Mouse (Mus musculus): ENCODE measurements at regions not wholly inside any gene's neighbourhood (a gene's known extent, or its start where the extent isn't known, plus 50 kb on each side); places are given as distances from the start of the nearest gene placed in this dataset.

DNA sequence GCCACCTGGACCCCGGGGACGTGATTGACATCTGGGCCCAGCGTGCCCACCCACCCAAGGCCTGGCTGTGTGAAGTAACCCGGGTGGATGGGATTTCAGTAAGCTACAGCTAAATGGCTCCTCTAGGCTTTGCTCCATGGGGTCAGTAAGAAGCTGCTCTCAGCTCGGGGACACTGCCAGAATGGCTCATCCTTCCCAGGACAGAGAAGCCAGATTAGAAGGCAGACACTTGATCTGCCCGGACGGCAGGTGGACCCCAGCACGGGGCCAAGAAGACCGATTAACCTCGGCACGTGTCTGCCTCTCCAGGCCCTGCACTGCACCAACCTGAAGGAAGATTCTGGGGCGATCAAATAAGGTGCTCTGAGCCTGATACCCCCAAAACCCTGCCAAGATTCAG lies 63.5 kb upstream of the 1700021F07Rik start:
- TF ChIP-seq CTCF (conservative IDR thresholded peaks at IDR 0.05; ENCODE audit: low read length) = no peak
- no peak for TF ChIP-seq POU5F1 (IDR thresholded peaks at IDR 0.05; ENCODE audit: borderline replicate concordance, low read length)

Data from E14TG2a.4 (cell line).